Mouse (Mus musculus): Measurements from ENCODE around the gene Galnt17.

GRCm38 (mm10) chr5:131211618-131212017 lies 96.7 kb downstream of the Galnt17 start:
- no peak for TF ChIP-seq CTCF (IDR thresholded peaks at IDR 0.05; ENCODE audit: borderline replicate concordance, extremely low read depth, insufficient read depth, insufficient read length)
- TF ChIP-seq POLR2A (IDR thresholded peaks at IDR 0.05; ENCODE audit: borderline replicate concordance, extremely low read depth, insufficient read depth, insufficient read length, poor library complexity, severe bottlenecking): no peak

Measured in brain, embryonic 14.5 days (tissue).